Mouse (Mus musculus): Measurements from ENCODE around the gene Mafg. TPM values are rescaled to one million over a fixed set of nuclear protein-coding genes. Genes with fewer than 3 reads are reported as not detected.

Mafg gene
- total and polyA plus RNA-seq, 3 experiments = 26.5 to 113 (median 54.0) TPM

GRCm38 (mm10) chr11:120672687-120673593 lies 39.5 kb upstream of the Mafg start, which contains the start of gene Aspscr1 (continued):
- TF ChIP-seq HCFC1 (IDR thresholded peaks at IDR 0.05; ENCODE audit: low read depth, low read length) (peak; percentile 83), EP300 (IDR thresholded peaks at IDR 0.05; ENCODE audit: low read depth in 1 of 2, low read length in 2 of 2) (peak in 1 of 2 experiments; percentile 55; a peak in 2 of 4 replicates), NRF1 (IDR thresholded peaks at IDR 0.05; ENCODE audit: insufficient read depth, low read depth, low read length, poor library complexity, severe bottlenecking) (0 out of 2 replicates have a peak, but pooled peaks have one; percentile 30), GABPA (IDR thresholded peaks at IDR 0.05; ENCODE audit: low read depth, low read length) (no peak; the same call in 1 of the 2 replicates), NELFE (IDR thresholded peaks at IDR 0.05; ENCODE audit: low read depth, low read length) (peak; percentile 89), BHLHE40 (IDR thresholded peaks at IDR 0.05; ENCODE audit: borderline replicate concordance, low read depth, low read length) (peak; percentile 96), CHD2 (IDR thresholded peaks at IDR 0.05; ENCODE audit: low read length) (no peak), MYB (IDR thresholded peaks at IDR 0.05; ENCODE audit: low read depth, low read length) (no peak), USF1 (IDR thresholded peaks at IDR 0.05; ENCODE audit: low read depth, low read length) (peak; percentile 99), ZMIZ1 (IDR thresholded peaks at IDR 0.05; ENCODE audit: low read depth, low read length) (peak; percentile 86), TCF12 (IDR thresholded peaks at IDR 0.05; ENCODE audit: low read depth, low read length) (peak; percentile 67), TAL1 (IDR thresholded peaks at IDR 0.05; ENCODE audit: low read length) (no peak)

- H3K79me2 ChIP-seq (ENCODE audit: control insufficient read depth, insufficient read depth, low read length, poor library complexity) = no peaks in the 10 kb centered on the region
- H3K4me1 ChIP-seq (ENCODE audit: control insufficient read depth in 1 of 2, insufficient read depth in 2 of 2, low read length in 2 of 2) = no peaks in the 10 kb centered on the region
- no peak overlapping the region for H3K27ac ChIP-seq (ENCODE audit: control insufficient read depth, low read depth, low read length)
- no peaks in the 10 kb centered on the region for H3K36me3 ChIP-seq (ENCODE audit: control insufficient read depth in 1 of 2, insufficient read depth in 2 of 2, low read length in 2 of 2)
- TF ChIP-seq CHD2 (IDR thresholded peaks at IDR 0.05; ENCODE audit: low read length) = no peak
- TF ChIP-seq USF1 (IDR thresholded peaks at IDR 0.05; ENCODE audit: low read depth, low read length) = 0 out of 2 replicates have a peak, but pooled peaks have one; percentile 11
- no peaks in the 10 kb centered on the region for H3K9me3 ChIP-seq (replicated peaks; ENCODE audit: insufficient read depth, low read length)
- H3K27me3 ChIP-seq (ENCODE audit: control insufficient read depth in 1 of 2, insufficient read depth in 2 of 2, low read length in 2 of 2) = peaks cover 0 to 2% of the 10 kb centered on the region in 2 experiments; a peak in 2 of 4 replicates
- H3K4me3 ChIP-seq (ENCODE audit: control insufficient read depth in 1 of 2, insufficient read depth in 1 of 2, low read depth in 2 of 2, low read length in 2 of 2) = no peak overlapping the region
- no peak overlapping the region for H3K9ac ChIP-seq (ENCODE audit: control insufficient read depth, low read depth, low read length, poor library complexity, severe bottlenecking)
- no peak for DNase-seq (ENCODE audit: low read depth, low spot score)
Observed at GRCm38 (mm10) chr11:120666617-120667016, 33.2 kb upstream of the Mafg start.

- H3K27ac ChIP-seq (ENCODE audit: control insufficient read depth, low read depth, low read length) = no peak overlapping the region
- TF ChIP-seq GATA1 (IDR thresholded peaks at IDR 0.05; ENCODE audit: low read depth, low read length) (no peak), GABPA (IDR thresholded peaks at IDR 0.05; ENCODE audit: low read depth, low read length) (no peak), POLR2AphosphoS5 (IDR thresholded peaks at IDR 0.05; ENCODE audit: borderline replicate concordance, low read depth, low read length) (no peak), MYC (IDR thresholded peaks at IDR 0.05; ENCODE audit: low read depth, low read length) (no peak), MEF2A (IDR thresholded peaks at IDR 0.05; ENCODE audit: extremely low read depth, insufficient replicate concordance, low read depth, low read length, poor library complexity, severe bottlenecking) (no peak), POLR2A (IDR thresholded peaks at IDR 0.05; ENCODE audit: control insufficient read depth in 1 of 2, insufficient read depth in 1 of 2, low read depth in 1 of 2, low read length in 2 of 2, poor library complexity in 1 of 2) (no peak), CTCF (IDR thresholded peaks at IDR 0.05 in 2 of 3, conservative IDR thresholded peaks at IDR 0.05 in 1 of 3; ENCODE audit: control insufficient read depth in 1 of 3, insufficient read depth in 1 of 3, low read depth in 2 of 3, low read length in 3 of 3, poor library complexity in 1 of 3, severe bottlenecking in 1 of 3) (no peak), RCOR1 (IDR thresholded peaks at IDR 0.05; ENCODE audit: low read depth, low read length) (no peak), USF1 (IDR thresholded peaks at IDR 0.05; ENCODE audit: low read depth, low read length) (no peak), NRF1 (IDR thresholded peaks at IDR 0.05; ENCODE audit: insufficient read depth, low read depth, low read length, poor library complexity, severe bottlenecking) (no peak), ZNF384 (IDR thresholded peaks at IDR 0.05; ENCODE audit: low read depth, low read length) (no peak)
- no peaks in the 10 kb centered on the region for H3K79me2 ChIP-seq (ENCODE audit: control insufficient read depth, insufficient read depth, low read length, poor library complexity)
- no peaks in the 10 kb centered on the region for H3K4me1 ChIP-seq (ENCODE audit: control insufficient read depth in 1 of 2, insufficient read depth in 2 of 2, low read length in 2 of 2)
- H3K27me3 ChIP-seq (ENCODE audit: control insufficient read depth in 1 of 2, insufficient read depth in 2 of 2, low read length in 2 of 2) = peaks cover 0 to 2% of the 10 kb centered on the region in 2 experiments; a peak in 2 of 4 replicates
- DNase-seq (ENCODE audit: low read depth, low spot score) = no peak
- H3K36me3 ChIP-seq (ENCODE audit: control insufficient read depth in 1 of 2, insufficient read depth in 2 of 2, low read length in 2 of 2) = no peaks in the 10 kb centered on the region
- no peak overlapping the region for H3K4me3 ChIP-seq (ENCODE audit: control insufficient read depth in 1 of 2, insufficient read depth in 1 of 2, low read depth in 2 of 2, low read length in 2 of 2)
- H3K9ac ChIP-seq (ENCODE audit: control insufficient read depth, low read depth, low read length, poor library complexity, severe bottlenecking) = no peak overlapping the region
- H3K9me3 ChIP-seq (replicated peaks; ENCODE audit: insufficient read depth, low read length) = no peaks in the 10 kb centered on the region
Observed at GRCm38 (mm10) chr11:120665406-120665805, 32.0 kb upstream of the Mafg start.
